Mouse (Mus musculus) liver, embryonic 13.5 days (tissue): ENCODE measurements at regions not wholly inside any gene's neighbourhood (a gene's known extent, or its start where the extent isn't known, plus 50 kb on each side); places are given as distances from the start of the nearest gene placed in this dataset.

Source experiments
- ATAC-seq: fragments of 200-750 bp; cut with Nextera tagmentation; 2 replicates; pipeline ENCODE4 v1.8.0; 2017; ENCODE audit warnings: low read depth, mild to moderate bottlenecking, moderate number of reproducible peaks, moderate library complexity
- DNase-seq: peaks from one replicate; pipeline ENCODE4 v3.0.0; 2022
- H3K27ac ChIP-seq: fragments of 300-500 bp; sonication (generic); 2 replicates; pipeline ENCODE4 v1.5.1; 2015; ENCODE audit warnings: moderate library complexity, mild to moderate bottlenecking, inconsistent platforms
- H3K27me3 ChIP-seq: fragments of 300-500 bp; sonication (generic); 2 replicates; pipeline ENCODE4 v1.6.1; 2015; ENCODE audit warnings: mild to moderate bottlenecking, inconsistent platforms
- H3K36me3 ChIP-seq: fragments of 300-500 bp; sonication (generic); 2 replicates; pipeline ENCODE4 v1.6.1; 2015; ENCODE audit warnings: mild to moderate bottlenecking, inconsistent platforms
- H3K4me1 ChIP-seq: fragments of 300-500 bp; sonication (generic); replicated peaks from 2 replicates; pipeline ENCODE4 v1.6.1; 2015; ENCODE audit warnings: inconsistent platforms
- H3K4me2 ChIP-seq: fragments of 300-500 bp; sonication (generic); 2 replicates; pipeline ENCODE4 v1.6.1; 2015; ENCODE audit warnings: inconsistent platforms, mild to moderate bottlenecking, moderate library complexity
- H3K4me3 ChIP-seq: fragments of 300-500 bp; sonication (generic); replicated peaks from 2 replicates; pipeline ENCODE4 v1.5.1; 2015; ENCODE audit warnings: mild to moderate bottlenecking, inconsistent platforms
- H3K9ac ChIP-seq: fragments of 300-500 bp; sonication (generic); 2 replicates; pipeline ENCODE4 v1.6.1; 2015; ENCODE audit warnings: mild to moderate bottlenecking, inconsistent platforms
- H3K9me3 ChIP-seq: fragments of 300-500 bp; sonication (generic); replicated peaks from 2 replicates; pipeline ENCODE4 v1.6.1; 2016; ENCODE audit warnings: inconsistent platforms
- whole genome bisulfite sequencing: fragments of 180-500 bp; shearing (Covaris S2); methylation state at CpG from one replicate; pipeline ENCODE4 v1.1.7; 2015; ENCODE audit not compliant: insufficient replicate concordance; 5-methylcytosine and 5-hydroxymethylcytosine counted together

GRCm38 (mm10) chr15:74461935-74462334, 174.2 kb downstream of the Mroh4 start:
- Histone ChIP-seq H3K4me2 (no peak overlapping the region), H3K9ac (no peak overlapping the region), H3K36me3 (no peaks in the 10 kb centered on the region), H3K9me3 (0 out of 2 replicates have a peak, but pooled peaks cover 2% of the 10 kb centered on the region), H3K4me1 (no peaks in the 10 kb centered on the region), H3K27ac (no peak overlapping the region), H3K4me3 (no peak overlapping the region), H3K27me3 (no peaks in the 10 kb centered on the region)
- no peak for ATAC-seq
- 66% methylated on average over 5 of the region's 5 CpGs for WGBS
- no peak for DNase-seq

GRCm38 (mm10) chr15:74459345-74459975, 176.7 kb downstream of the Mroh4 start:
- 72% methylated on average over 12 of the region's 12 CpGs for WGBS
- no peaks in the 10 kb centered on the region for H3K4me1 ChIP-seq

GRCm38 (mm10) chr15:74458940-74459339, 177.2 kb downstream of the Mroh4 start:
- H3K4me3 ChIP-seq: no peak overlapping the region
- 0 out of 2 replicates have a peak, but pooled peaks cover 2% of the 10 kb centered on the region for H3K9me3 ChIP-seq
- no peak for DNase-seq
- H3K9ac ChIP-seq: no peak overlapping the region
- ATAC-seq: no peak
- no peaks in the 10 kb centered on the region for H3K27me3 ChIP-seq
- H3K4me2 ChIP-seq: no peak overlapping the region
- 72% methylated on average over 9 of the region's 9 CpGs for WGBS
- H3K4me1 ChIP-seq: no peaks in the 10 kb centered on the region
- no peaks in the 10 kb centered on the region for H3K36me3 ChIP-seq
- H3K27ac ChIP-seq: no peak overlapping the region

More at GRCm38 (mm10) chr15:74459345-74459975, 176.7 kb downstream of the Mroh4 start:
- Histone ChIP-seq H3K4me2 (no peak overlapping the region), H3K4me3 (no peak overlapping the region), H3K36me3 (no peaks in the 10 kb centered on the region), H3K27ac (no peak overlapping the region), H3K9ac (no peak overlapping the region), H3K27me3 (no peaks in the 10 kb centered on the region), H3K9me3 (0 out of 2 replicates have a peak, but pooled peaks cover 2% of the 10 kb centered on the region)
- no peak for ATAC-seq
- no peak for DNase-seq

GRCm38 (mm10) chr15:74457965-74458364, 178.2 kb downstream of the Mroh4 start:
- H3K36me3 ChIP-seq: no peaks in the 10 kb centered on the region
- no peaks in the 10 kb centered on the region for H3K27me3 ChIP-seq
- no peaks in the 10 kb centered on the region for H3K4me1 ChIP-seq
- H3K4me3 ChIP-seq: no peak overlapping the region
- H3K9me3 ChIP-seq: no peaks in the 10 kb centered on the region
- WGBS: 50% methylated on average over 3 of the region's 3 CpGs
- no peak overlapping the region for H3K27ac ChIP-seq
- ATAC-seq (no peak), DNase-seq (no peak)
- H3K4me2 ChIP-seq: no peak overlapping the region
- H3K9ac ChIP-seq: no peak overlapping the region

- H3K27ac ChIP-seq: no peak overlapping the region
- H3K9me3 ChIP-seq: no peaks in the 10 kb centered on the region
- no peaks in the 10 kb centered on the region for H3K4me1 ChIP-seq
- no peak for DNase-seq
- 70% methylated on average over 6 of the region's 6 CpGs for WGBS
- no peaks in the 10 kb centered on the region for H3K27me3 ChIP-seq
- H3K9ac ChIP-seq: no peak overlapping the region
- no peaks in the 10 kb centered on the region for H3K36me3 ChIP-seq
- no peak overlapping the region for H3K4me3 ChIP-seq
- no peak for ATAC-seq
- no peak overlapping the region for H3K4me2 ChIP-seq
Observed at GRCm38 (mm10) chr15:74456675-74457040, 179.5 kb downstream of the Mroh4 start.

- Histone ChIP-seq H3K27me3 (no peaks in the 10 kb centered on the region), H3K9me3 (no peaks in the 10 kb centered on the region), H3K4me2 (no peak overlapping the region), H3K36me3 (no peaks in the 10 kb centered on the region), H3K9ac (no peak overlapping the region), H3K4me3 (no peak overlapping the region), H3K4me1 (no peaks in the 10 kb centered on the region), H3K27ac (no peak overlapping the region)
- DNase-seq (no peak), ATAC-seq (no peak)
- WGBS: 46% methylated on average over 11 of the region's 11 CpGs
Observed at GRCm38 (mm10) chr15:74455921-74456674, 180.1 kb downstream of the Mroh4 start.

GRCm38 (mm10) chr15:74454543-74454942, 181.6 kb downstream of the Mroh4 start:
- ATAC-seq: no peak
- H3K9ac ChIP-seq: no peak overlapping the region
- WGBS: 30% methylated on average over 3 of the region's 3 CpGs

GRCm38 (mm10) chr15:74453810-74454209, 182.3 kb downstream of the Mroh4 start:
- no peak overlapping the region for H3K4me3 ChIP-seq
- WGBS: 55% methylated on average over 6 of the region's 6 CpGs
- no peaks in the 10 kb centered on the region for H3K9me3 ChIP-seq
- H3K36me3 ChIP-seq: no peaks in the 10 kb centered on the region
- no peaks in the 10 kb centered on the region for H3K27me3 ChIP-seq
- no peaks in the 10 kb centered on the region for H3K4me1 ChIP-seq
- ATAC-seq (no peak), DNase-seq (no peak)
- no peak overlapping the region for H3K9ac ChIP-seq
- no peak overlapping the region for H3K4me2 ChIP-seq
- H3K27ac ChIP-seq: no peak overlapping the region

More at GRCm38 (mm10) chr15:74454543-74454942, 181.6 kb downstream of the Mroh4 start:
- Histone ChIP-seq H3K4me3 (no peak overlapping the region), H3K36me3 (no peaks in the 10 kb centered on the region), H3K4me1 (no peaks in the 10 kb centered on the region), H3K27ac (no peak overlapping the region), H3K4me2 (no peak overlapping the region), H3K27me3 (no peaks in the 10 kb centered on the region), H3K9me3 (no peaks in the 10 kb centered on the region)
- no peak for DNase-seq

- ATAC-seq (no peak), DNase-seq (no peak)
- Histone ChIP-seq H3K27ac (no peak overlapping the region), H3K27me3 (no peaks in the 10 kb centered on the region), H3K9me3 (no peaks in the 10 kb centered on the region), H3K4me1 (no peaks in the 10 kb centered on the region), H3K4me3 (no peak overlapping the region), H3K9ac (no peak overlapping the region), H3K4me2 (no peak overlapping the region), H3K36me3 (no peaks in the 10 kb centered on the region)
- 59% methylated on average over 3 of the region's 3 CpGs for WGBS
Observed at GRCm38 (mm10) chr15:74452426-74452825, 183.7 kb downstream of the Mroh4 start.

- no peak overlapping the region for H3K4me2 ChIP-seq
- ATAC-seq (no peak), DNase-seq (no peak)
- no peaks in the 10 kb centered on the region for H3K9me3 ChIP-seq
- H3K27ac ChIP-seq: no peak overlapping the region
- H3K4me1 ChIP-seq: no peaks in the 10 kb centered on the region
- WGBS: 61% methylated on average over 13 of the region's 13 CpGs
- no peak overlapping the region for H3K4me3 ChIP-seq
- H3K9ac ChIP-seq: no peak overlapping the region
- no peaks in the 10 kb centered on the region for H3K27me3 ChIP-seq
- H3K36me3 ChIP-seq: no peaks in the 10 kb centered on the region
Observed at GRCm38 (mm10) chr15:74441889-74442288, 194.3 kb downstream of the Mroh4 start.

- no peak for DNase-seq
- ATAC-seq: no peak
- no peaks in the 10 kb centered on the region for H3K4me1 ChIP-seq
- no peaks in the 10 kb centered on the region for H3K27me3 ChIP-seq
- H3K27ac ChIP-seq: no peak overlapping the region
- no peaks in the 10 kb centered on the region for H3K9me3 ChIP-seq
- no peak overlapping the region for H3K4me3 ChIP-seq
- no peak overlapping the region for H3K4me2 ChIP-seq
- WGBS: 62% methylated on average over 6 of the region's 6 CpGs
- H3K36me3 ChIP-seq: no peaks in the 10 kb centered on the region
- H3K9ac ChIP-seq: no peak overlapping the region
Observed at GRCm38 (mm10) chr15:74426989-74427388, 209.2 kb downstream of the Mroh4 start.

- Histone ChIP-seq H3K9ac (no peak overlapping the region), H3K9me3 (no peaks in the 10 kb centered on the region), H3K27ac (no peak overlapping the region), H3K36me3 (no peaks in the 10 kb centered on the region), H3K4me2 (no peak overlapping the region), H3K27me3 (no peaks in the 10 kb centered on the region), H3K4me1 (no peaks in the 10 kb centered on the region), H3K4me3 (no peak overlapping the region)
- DNase-seq (no peak), ATAC-seq (no peak)
- 61% methylated on average over 3 of the region's 3 CpGs for WGBS
Observed at GRCm38 (mm10) chr15:74423001-74423400, 213.2 kb downstream of the Mroh4 start.
